Mouse (Mus musculus) heart, embryonic 14.5 days (tissue): ENCODE results near the gene Mapk13. TPM values are rescaled to one million over a fixed set of nuclear protein-coding genes. Genes with fewer than 3 reads are reported as not detected.
A peak's percentile ranks its signal among the peaks of the same experiment; 100 is the strongest.

ENCODE experiments used
- ATAC-seq: fragments of 200-750 bp; cut with Nextera tagmentation; 2 replicates; pipeline ENCODE4 v1.8.0; 2017; ENCODE audit warnings: low read depth, moderate TSS enrichment; ENCODE audit not compliant: insufficient number of reproducible peaks, insufficient read depth, low FRiP score
- H3K27ac ChIP-seq, 2 experiments: fragments of 200-500 bp in 1 of 2; fragments of 300-500 bp in 1 of 2; sonication (generic) in 1 of 2; replicated peaks in 1 of 2; 2 replicates each; pipeline ENCODE4 v1.5.1; 2012 to 2014; ENCODE audit warnings: low read depth in 2 of 2, low read length in 2 of 2, control low read depth in 1 of 2, mild to moderate bottlenecking in 1 of 2, mixed read lengths in 1 of 2; ENCODE audit not compliant: control insufficient read depth in 1 of 2, insufficient read depth in 1 of 2
- H3K27me3 ChIP-seq: fragments of 300-500 bp; sonication (generic); 2 replicates; pipeline ENCODE4 v1.6.1; 2014; ENCODE audit warnings: mild to moderate bottlenecking, low read length, control low read depth; ENCODE audit not compliant: control insufficient read depth, insufficient read depth
- H3K36me3 ChIP-seq: fragments of 300-500 bp; sonication (generic); 2 replicates; pipeline ENCODE4 v1.6.1; 2014; ENCODE audit warnings: mild to moderate bottlenecking, control low read depth, low read length, mixed read lengths; ENCODE audit not compliant: control insufficient read depth, insufficient read depth
- H3K4me1 ChIP-seq, 2 experiments: fragments of 200-500 bp in 1 of 2; fragments of 300-500 bp in 1 of 2; sonication (generic) in 1 of 2; 2 replicates each; pipeline ENCODE4 v1.6.1; 2012 to 2014; ENCODE audit warnings: low read length in 2 of 2, control low read depth in 1 of 2, mixed read lengths in 1 of 2; ENCODE audit not compliant: control insufficient read depth in 2 of 2, insufficient read depth in 2 of 2
- H3K4me2 ChIP-seq: fragments of 300-500 bp; sonication (generic); 2 replicates; pipeline ENCODE4 v1.6.1; 2014; ENCODE audit warnings: mild to moderate bottlenecking, low read length
- H3K4me3 ChIP-seq, 2 experiments: fragments of 200-500 bp in 1 of 2; fragments of 300-500 bp in 1 of 2; sonication (generic) in 1 of 2; 2 replicates each; pipeline ENCODE4 v1.5.1; 2012 to 2014; ENCODE audit warnings: low read length in 2 of 2, mild to moderate bottlenecking in 2 of 2, control low read depth in 1 of 2, low read depth in 1 of 2, moderate library complexity in 1 of 2; ENCODE audit not compliant: control insufficient read depth in 1 of 2, insufficient read depth in 1 of 2
- H3K9ac ChIP-seq: fragments of 300-500 bp; sonication (generic); 2 replicates; pipeline ENCODE4 v1.6.1; 2014; ENCODE audit warnings: mild to moderate bottlenecking, low read length
- H3K9me3 ChIP-seq: fragments of 300-500 bp; sonication (generic); 2 replicates; pipeline ENCODE4 v1.6.1; 2016; ENCODE audit warnings: low read length, control low read depth; ENCODE audit not compliant: control insufficient read depth
- WGBS: fragments of 180-500 bp; shearing (Covaris S2); extraction: QIAGEN DNeasy Blood & Tissue Kit; methylation state at CpG from one replicate; pipeline ENCODE4 v1.1.7; 2014; 5-methylcytosine and 5-hydroxymethylcytosine counted together
- polyA plus RNA-seq: library from polyadenylated mRNA; unstranded; fragments of >200 nt; fragmentation: Nextera tagmentation; extraction: Ambion mirVana; gene quantifications from 2 replicates; pipeline ENCODE4 v1.2.1, GENCODE M21; 2014

Gene Mapk13
- polyA plus RNA-seq, 1 experiment from 2014 or later, result 2.5 TPM

DNA sequence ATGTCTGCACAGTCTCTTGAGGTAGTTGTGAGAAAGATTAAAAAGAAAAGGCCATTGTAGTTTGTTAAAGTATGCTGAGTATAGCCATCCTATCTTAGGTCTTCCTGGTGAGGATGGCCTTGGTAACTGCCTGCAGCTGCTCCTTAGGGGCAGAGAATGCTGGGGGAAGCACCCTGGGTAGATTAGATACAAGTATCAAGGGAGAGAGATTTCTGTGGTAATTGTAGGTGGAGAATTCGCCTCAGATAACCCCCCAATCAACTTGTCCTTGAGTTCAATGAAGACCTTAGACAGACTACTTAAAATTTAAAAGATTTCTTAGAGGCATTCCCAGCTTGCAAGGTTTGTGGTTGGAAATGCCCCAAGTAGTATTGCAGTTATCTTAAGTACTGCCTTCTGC is 34.2 kb downstream of the Mapk13 start:
- H3K9ac ChIP-seq, result no peak overlapping the region
- no peaks in the 10 kb centered on the region for H3K27me3 ChIP-seq
- 52% methylated on average over 1 of the region's 1 CpGs for WGBS
- H3K4me3 ChIP-seq, result no peak overlapping the region
- ATAC-seq, result no peak
- peaks cover 28% of the 10 kb centered on the region for H3K36me3 ChIP-seq
- peaks cover 9 to 29% of the 10 kb centered on the region in 2 experiments for H3K4me1 ChIP-seq
- H3K27ac ChIP-seq, result no peak overlapping the region
- no peaks in the 10 kb centered on the region for H3K9me3 ChIP-seq
- no peak overlapping the region for H3K4me2 ChIP-seq

DNA sequence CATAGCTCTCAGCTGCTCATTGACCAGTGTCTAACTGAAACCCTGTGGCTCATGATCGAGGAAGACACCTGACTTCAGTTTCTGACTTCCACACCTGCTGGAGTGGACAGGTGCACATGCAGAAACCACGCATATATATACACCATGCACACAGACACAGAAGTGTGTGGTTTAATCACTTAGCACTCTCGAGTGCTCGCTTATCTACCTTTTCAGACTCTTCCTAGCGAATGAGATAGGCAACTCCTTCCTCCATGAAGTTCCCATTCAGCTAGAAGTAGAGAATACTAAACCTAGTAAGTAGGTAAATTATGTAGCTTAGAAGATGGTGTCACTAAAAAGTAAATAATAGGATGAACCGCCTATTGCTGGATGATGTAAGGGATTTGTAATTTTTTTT is 35.9 kb downstream of the Mapk13 start:
- H3K4me2 ChIP-seq, result no peak overlapping the region
- H3K36me3 ChIP-seq, result peaks cover 44% of the 10 kb centered on the region
- H3K9ac ChIP-seq, result no peak overlapping the region
- no peak overlapping the region for H3K4me3 ChIP-seq
- H3K4me1 ChIP-seq, result peaks cover 7 to 23% of the 10 kb centered on the region in 2 experiments
- no peak overlapping the region for H3K27ac ChIP-seq
- no peaks in the 10 kb centered on the region for H3K27me3 ChIP-seq
- ATAC-seq, result no peak
- 88% methylated on average over 6 of the region's 6 CpGs for WGBS
- H3K9me3 ChIP-seq, result no peaks in the 10 kb centered on the region

DNA sequence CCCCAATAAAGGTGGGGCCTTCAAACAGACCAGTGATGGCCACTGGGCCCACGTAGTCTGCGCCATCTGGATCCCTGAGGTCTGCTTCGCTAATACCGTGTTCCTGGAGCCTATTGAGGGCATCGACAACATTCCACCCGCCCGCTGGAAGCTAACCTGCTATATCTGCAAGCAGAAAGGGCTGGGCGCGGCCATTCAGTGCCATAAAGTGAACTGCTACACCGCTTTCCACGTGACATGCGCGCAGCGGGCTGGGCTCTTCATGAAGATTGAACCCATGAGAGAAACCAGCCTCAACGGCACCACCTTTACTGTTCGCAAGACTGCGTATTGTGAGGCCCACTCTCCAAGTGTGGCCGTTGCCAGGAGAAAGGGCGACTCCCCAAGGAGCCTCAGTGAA is 37.7 kb downstream of the Mapk13 start:
- WGBS, result 93% methylated on average over 19 of the region's 19 CpGs
- Histone ChIP-seq H3K4me2 (no peak overlapping the region), H3K27me3 (no peaks in the 10 kb centered on the region), H3K27ac (no peak overlapping the region), H3K9ac (no peak overlapping the region), H3K36me3 (peaks cover 62% of the 10 kb centered on the region), H3K9me3 (no peaks in the 10 kb centered on the region), H3K4me1 (peaks cover 7 to 19% of the 10 kb centered on the region in 2 experiments), H3K4me3 (no peak overlapping the region)
- ATAC-seq, result no peak

DNA sequence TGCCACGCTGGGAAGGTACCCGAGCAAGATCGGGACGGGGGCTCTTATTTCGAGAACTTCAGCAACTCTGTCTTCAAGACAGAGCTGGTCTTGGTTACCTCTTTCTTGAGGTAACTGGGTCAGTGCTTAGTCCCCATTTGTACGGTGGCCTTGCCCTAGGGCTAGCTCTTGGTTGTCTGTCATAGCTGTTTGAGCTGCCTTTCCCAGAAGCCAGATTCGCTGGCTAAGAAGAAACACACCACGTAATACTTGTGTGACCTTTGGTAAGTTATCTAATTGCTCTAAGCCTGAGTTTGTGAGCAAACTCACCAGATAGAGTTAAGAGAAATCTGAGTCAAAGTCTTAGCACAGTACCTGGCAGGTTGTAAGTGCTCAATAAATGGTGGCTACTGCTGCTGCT is 39.6 kb downstream of the Mapk13 start:
- Histone ChIP-seq H3K36me3 (peaks cover 79% of the 10 kb centered on the region), H3K27ac (no peak overlapping the region)

DNA sequence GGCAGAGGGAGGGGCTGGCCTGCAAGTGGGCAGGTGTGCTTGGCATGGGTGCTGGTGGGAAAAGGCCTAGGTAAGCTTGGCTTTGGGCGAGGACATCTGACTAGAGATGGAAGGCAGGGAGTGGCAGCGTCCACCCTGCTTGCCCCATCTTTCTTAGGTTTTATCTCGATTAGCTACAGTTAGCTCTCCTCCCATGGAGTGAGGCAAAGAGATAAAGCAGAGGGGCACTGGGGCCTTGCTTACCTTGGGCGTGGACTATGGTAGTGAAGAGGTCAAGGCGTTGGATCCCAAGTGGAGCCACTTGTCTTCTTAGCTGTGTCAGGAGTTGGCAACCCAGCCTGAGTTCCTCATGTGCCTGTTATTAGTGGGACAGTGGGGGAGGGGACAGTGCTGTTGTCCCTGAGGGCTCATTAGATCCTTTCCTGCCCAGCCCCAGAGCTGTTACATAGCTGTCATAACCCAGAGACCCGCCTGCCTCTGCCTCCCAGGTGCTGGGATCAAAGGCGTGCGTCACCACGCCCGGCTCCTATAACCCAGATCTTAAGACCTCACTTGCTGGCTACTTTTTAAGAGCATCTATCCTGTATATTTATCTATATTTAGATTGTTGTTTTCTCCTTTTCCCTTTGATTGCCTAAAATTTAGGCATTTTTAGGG is 40.2 kb downstream of the Mapk13 start:
- peaks cover 85% of the 10 kb centered on the region for H3K36me3 ChIP-seq
- H3K4me2 ChIP-seq, result no peak overlapping the region
- WGBS, result 85% methylated on average over 10 of the region's 10 CpGs
- ATAC-seq, result peak; percentile 29; the same call in 1 of the 2 replicates
- no peak overlapping the region for H3K9ac ChIP-seq
- no peak overlapping the region for H3K4me3 ChIP-seq
- H3K27me3 ChIP-seq, result no peaks in the 10 kb centered on the region
- no peaks in the 10 kb centered on the region for H3K9me3 ChIP-seq
- peaks cover under 1 to 2% of the 10 kb centered on the region in 2 experiments; a peak in 2 of 4 replicates for H3K4me1 ChIP-seq
- no peak overlapping the region for H3K27ac ChIP-seq

More for the DNA sequence above, 39.6 kb downstream of the Mapk13 start:
- Histone ChIP-seq H3K4me3 (no peak overlapping the region), H3K4me1 (peaks cover 0 to 2% of the 10 kb centered on the region in 2 experiments; a peak in 2 of 4 replicates), H3K27me3 (no peaks in the 10 kb centered on the region), H3K4me2 (no peak overlapping the region), H3K9me3 (no peaks in the 10 kb centered on the region), H3K9ac (no peak overlapping the region)
- no peak for ATAC-seq
- WGBS, result 95% methylated on average over 8 of the region's 8 CpGs

DNA sequence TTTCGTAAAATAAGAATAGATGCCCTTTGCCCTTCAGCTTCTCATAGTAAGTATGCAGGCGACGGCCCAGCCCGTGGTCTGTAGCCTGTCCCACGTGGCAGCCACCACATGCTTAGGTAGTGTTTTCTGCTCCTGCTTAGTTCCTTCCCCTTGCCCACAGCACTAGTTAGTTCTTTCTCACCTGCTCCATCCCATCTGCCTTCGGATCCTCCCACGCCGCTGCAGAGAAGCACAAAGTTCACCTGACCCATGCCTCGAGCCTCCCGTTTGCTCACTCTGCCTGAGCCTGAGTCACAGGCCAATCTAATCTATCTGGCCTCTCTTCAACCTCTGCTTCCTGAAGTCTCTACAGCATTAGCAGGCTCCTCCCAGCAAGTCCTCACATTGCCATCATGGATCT is 43.2 kb downstream of the Mapk13 start:
- Histone ChIP-seq H3K4me2 (no peak overlapping the region), H3K36me3 (peaks cover 84% of the 10 kb centered on the region), H3K9ac (no peak overlapping the region), H3K27ac (no peak overlapping the region), H3K27me3 (no peaks in the 10 kb centered on the region), H3K4me3 (no peak overlapping the region), H3K9me3 (no peaks in the 10 kb centered on the region), H3K4me1 (peaks cover 13 to 18% of the 10 kb centered on the region in 2 experiments)
- ATAC-seq, result no peak
- WGBS, result 87% methylated on average over 10 of the region's 10 CpGs

DNA sequence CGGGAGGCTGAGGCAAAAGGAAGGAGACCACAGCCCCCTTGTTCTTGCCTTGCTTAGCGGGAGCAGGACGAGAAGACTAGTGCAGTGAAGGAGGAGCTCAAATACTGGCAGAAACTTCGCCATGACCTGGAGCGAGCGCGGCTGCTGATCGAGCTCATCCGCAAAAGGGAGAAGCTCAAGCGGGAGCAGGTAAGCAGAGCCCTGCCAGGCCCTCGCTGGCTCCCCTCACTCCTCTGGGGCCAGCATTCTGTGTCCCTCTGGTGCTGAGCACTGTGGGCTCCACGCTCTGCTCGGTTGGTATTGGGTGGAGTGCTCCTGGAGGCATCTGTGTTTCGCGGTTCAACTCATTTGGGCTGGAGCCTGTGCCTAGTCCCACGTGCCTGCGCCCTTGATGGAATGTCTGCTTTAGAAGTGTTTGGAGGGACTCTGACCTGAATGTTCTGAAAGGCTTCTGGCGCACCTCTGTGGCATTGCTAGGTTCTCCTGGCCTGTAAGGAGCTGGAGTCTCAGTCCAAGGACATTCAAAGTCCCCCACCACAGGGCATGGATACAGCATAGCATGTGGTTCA is 45.5 kb downstream of the Mapk13 start:
- H3K27ac ChIP-seq, result peak overlapping the region; percentile 70 to 73
- H3K4me3 ChIP-seq, result no peak overlapping the region
- H3K36me3 ChIP-seq, result peaks cover 85% of the 10 kb centered on the region
- 87% methylated on average over 18 of the region's 18 CpGs for WGBS
- H3K4me1 ChIP-seq, result peaks cover 13 to 18% of the 10 kb centered on the region in 2 experiments
- no peaks in the 10 kb centered on the region for H3K27me3 ChIP-seq
- no peak for ATAC-seq
- no peak overlapping the region for H3K4me2 ChIP-seq
- H3K9ac ChIP-seq, result no peak overlapping the region
- H3K9me3 ChIP-seq, result no peaks in the 10 kb centered on the region
